Mouse (Mus musculus) lung, postnatal 14 days (tissue): ENCODE data around the gene Olfr1098.

Source experiments
- DNase-seq: peaks from one replicate; pipeline ENCODE4 v3.0.0; 2021

Gene Olfr1098

DNA sequence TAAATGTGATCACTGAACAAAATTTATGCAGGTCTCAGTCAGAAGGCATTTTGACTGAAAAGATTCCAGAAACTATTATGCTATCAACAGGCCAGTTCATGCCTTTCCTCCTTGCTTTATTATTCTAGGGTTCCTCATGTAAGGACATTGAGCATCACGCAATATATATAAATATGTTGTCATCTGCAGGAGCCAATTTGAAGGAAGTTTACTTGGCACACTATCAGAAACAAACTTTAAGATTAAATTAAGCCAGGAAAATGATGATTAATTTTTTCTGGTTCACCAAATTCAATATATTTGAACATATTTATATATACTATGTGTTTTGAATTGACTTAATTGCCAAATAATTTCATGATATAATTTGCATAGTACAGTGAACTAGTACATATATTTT lies at the start of gene Olfr1098:
Gene Olfr1098, minus strand, starts transcription at position 101 of the 400 bp plus-strand sequence.
- no peak for DNase-seq

DNA sequence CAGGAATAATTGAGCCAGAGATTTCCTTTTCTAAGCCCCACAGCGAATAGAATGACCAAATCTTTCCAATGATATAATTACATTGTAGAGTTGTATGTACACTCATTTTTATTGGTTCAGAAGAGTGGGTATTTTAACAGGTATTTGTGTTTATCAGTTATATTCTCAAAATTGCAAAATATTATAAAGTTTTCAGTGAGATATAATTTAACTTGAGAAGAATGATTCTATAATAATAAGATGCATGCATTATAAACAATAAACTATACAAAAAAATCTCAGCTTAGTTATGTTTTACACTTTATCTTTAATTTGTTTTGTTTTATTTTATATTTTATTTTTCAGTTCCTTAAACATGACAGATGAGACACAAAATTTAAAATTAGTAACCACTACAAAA lies 36.2 kb upstream of the Olfr1098 start, which contains the start of gene Olfr1099:
Gene Olfr1099, minus strand, starts transcription at position 101 of the 400 bp plus-strand sequence.
- no peak for DNase-seq

- no peak for DNase-seq
Measured at GRCm38 (mm10) chr2:86926557-86926956, 2.2 kb upstream of the Olfr1098 start.

GRCm38 (mm10) chr2:86905647-86906046 lies 18.7 kb downstream of the Olfr1098 start:
- no peak for DNase-seq

GRCm38 (mm10) chr2:86892116-86892515 lies 32.2 kb downstream of the Olfr1098 start, which contains the start of gene Olfr1097:
TSS of gene Olfr1097 (minus strand) at chr2:86892216.
- DNase-seq = no peak

- no peak for DNase-seq
Measured at GRCm38 (mm10) chr2:86874702-86875101, 49.6 kb downstream of the Olfr1098 start, which contains the start of gene Gm13723. TSS of gene Gm13723 (minus strand) at chr2:86874802.
